Mouse (Mus musculus) kidney, postnatal 0 days (tissue): ENCODE data around the gene Map2k6. TPM values are rescaled to one million over a fixed set of nuclear protein-coding genes. Genes with fewer than 3 reads are reported as not detected.

ENCODE experiments used
- ATAC-seq: fragments of 200-750 bp; cut with Nextera tagmentation; replicated peaks from 2 replicates; pipeline ENCODE4 v1.8.0; 2017; ENCODE audit warnings: low read depth, moderate number of reproducible peaks, moderate TSS enrichment, moderate library complexity; ENCODE audit not compliant: low FRiP score
- DNase-seq: peaks from one replicate; pipeline ENCODE4 v3.0.0-alpha.2; 2016; ENCODE audit warnings: low spot score
- H3K27ac ChIP-seq: fragments of 300-500 bp; sonication (generic); 2 replicates; pipeline ENCODE4 v1.5.1; 2014; ENCODE audit warnings: mild to moderate bottlenecking
- H3K27me3 ChIP-seq: fragments of 300-500 bp; sonication (generic); 2 replicates; pipeline ENCODE4 v1.6.1; 2014; ENCODE audit warnings: low read length, mixed read lengths; ENCODE audit not compliant: insufficient read depth
- H3K36me3 ChIP-seq: fragments of 300-500 bp; sonication (generic); 2 replicates; pipeline ENCODE4 v1.6.1; 2014; ENCODE audit warnings: low read length, mixed read lengths; ENCODE audit not compliant: insufficient read depth
- H3K4me1 ChIP-seq: fragments of 300-500 bp; sonication (generic); replicated peaks from 2 replicates; pipeline ENCODE4 v1.6.1; 2014; ENCODE audit warnings: antibody characterized with exemption, low read length, mixed read lengths; ENCODE audit not compliant: insufficient read depth
- H3K4me2 ChIP-seq: fragments of 300-500 bp; sonication (generic); 2 replicates; pipeline ENCODE4 v1.6.1; 2014; ENCODE audit warnings: mild to moderate bottlenecking, low read length, moderate library complexity, mixed read lengths
- H3K4me3 ChIP-seq: fragments of 300-500 bp; sonication (generic); replicated peaks from 2 replicates; pipeline ENCODE4 v1.5.1; 2014; ENCODE audit warnings: low read depth, low read length
- H3K9ac ChIP-seq: fragments of 300-500 bp; sonication (generic); 2 replicates; pipeline ENCODE4 v1.6.1; 2014; ENCODE audit warnings: low read depth, low read length
- H3K9me3 ChIP-seq: fragments of 300-500 bp; sonication (generic); replicated peaks from 2 replicates; pipeline ENCODE4 v1.6.1; 2016; ENCODE audit warnings: low read length, inconsistent platforms, mixed read lengths
- CTCF ChIP-seq: IDR thresholded peaks from 2 replicates; pipeline ENCODE4 v1.5.1; 2016; ENCODE audit warnings: antibody characterized with exemption, low read depth, mild to moderate bottlenecking, moderate library complexity
- WGBS: fragments of 180-500 bp; shearing (Covaris S2); extraction: QIAGEN DNeasy Blood & Tissue Kit; methylation state at CpG from one replicate; pipeline ENCODE4 v1.1.7; 2014; 5-methylcytosine and 5-hydroxymethylcytosine counted together
- polyA plus RNA-seq: library from polyadenylated mRNA; unstranded; fragments of >200 nt; fragmentation: Nextera tagmentation; extraction: Ambion mirVana; gene quantifications from 2 replicates; pipeline ENCODE4 v1.2.1, GENCODE M21; 2015

Gene Map2k6
- polyA plus RNA-seq, 1 experiment from 2014 or later = 12.7 TPM

DNA sequence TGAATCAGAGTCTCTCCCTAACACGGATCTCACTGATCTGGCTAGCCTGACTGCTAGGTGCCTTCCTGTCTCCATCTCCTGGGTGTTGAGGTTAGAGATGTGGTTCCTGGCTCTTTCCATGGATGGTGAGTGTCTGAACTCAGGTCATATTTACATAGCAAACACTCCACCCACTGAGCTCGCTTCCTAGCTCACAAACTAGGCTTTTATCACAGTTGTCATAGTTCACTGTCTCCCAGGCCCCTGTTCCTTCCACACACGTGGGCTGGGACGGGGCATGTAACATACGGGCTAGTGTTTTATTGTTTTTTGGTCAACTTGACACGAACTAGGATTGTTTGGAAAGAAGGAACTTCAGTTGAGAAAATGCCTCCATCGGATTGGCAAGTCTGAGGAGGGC is 52.7 kb downstream of the Map2k6 start:
- TF ChIP-seq CTCF = no peak
- DNase-seq (no peak), ATAC-seq (no peak)
- H3K36me3 ChIP-seq = no peaks in the 10 kb centered on the region
- no peak overlapping the region for H3K9ac ChIP-seq
- H3K4me2 ChIP-seq = no peak overlapping the region
- 62% methylated on average over 7 of the region's 7 CpGs for WGBS
- H3K4me3 ChIP-seq = no peak overlapping the region
- H3K27ac ChIP-seq = no peak overlapping the region
- no peaks in the 10 kb centered on the region for H3K9me3 ChIP-seq
- peaks cover 31% of the 10 kb centered on the region for H3K4me1 ChIP-seq
- H3K27me3 ChIP-seq = no peaks in the 10 kb centered on the region

- H3K27me3 ChIP-seq = no peaks in the 10 kb centered on the region
- no peak overlapping the region for H3K9ac ChIP-seq
- ATAC-seq (no peak), DNase-seq (no peak)
- no peak overlapping the region for H3K4me3 ChIP-seq
- no peak for TF ChIP-seq CTCF
- 93% methylated on average over 5 of the region's 5 CpGs for WGBS
- no peak overlapping the region for H3K4me2 ChIP-seq
- no peak overlapping the region for H3K27ac ChIP-seq
- peaks cover 22% of the 10 kb centered on the region for H3K4me1 ChIP-seq
- H3K36me3 ChIP-seq = no peaks in the 10 kb centered on the region
- H3K9me3 ChIP-seq = no peaks in the 10 kb centered on the region
Observed at GRCm38 (mm10) chr11:110453445-110454154, 54.7 kb downstream of the Map2k6 start.

DNA sequence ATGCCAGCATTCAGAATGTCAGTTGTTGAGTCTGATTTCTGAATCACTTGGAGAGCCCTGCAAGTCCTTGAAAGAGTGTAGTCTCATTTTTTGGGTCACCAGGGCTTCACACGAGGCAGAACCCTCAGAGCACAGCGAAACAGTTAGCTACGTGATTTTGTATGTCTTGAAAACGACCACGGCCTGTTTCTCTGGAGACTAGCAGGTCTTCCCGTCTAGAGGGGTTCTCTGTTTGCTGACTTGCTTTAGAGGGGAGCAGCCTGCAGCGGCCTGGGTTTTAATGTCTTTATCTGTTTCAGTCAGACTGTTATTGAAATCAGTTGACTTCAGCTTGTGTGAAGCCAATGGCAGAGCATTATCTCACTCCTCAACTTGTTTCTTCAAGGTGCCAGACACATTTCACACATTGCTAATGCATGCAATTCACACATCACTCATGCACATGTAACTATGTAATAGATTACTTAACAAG is 58.6 kb downstream of the Map2k6 start:
- Histone ChIP-seq H3K9ac (no peak overlapping the region), H3K4me3 (no peak overlapping the region), H3K9me3 (no peaks in the 10 kb centered on the region), H3K27ac (no peak overlapping the region), H3K27me3 (no peaks in the 10 kb centered on the region), H3K4me2 (no peak overlapping the region), H3K36me3 (no peaks in the 10 kb centered on the region), H3K4me1 (0 out of 2 replicates have a peak, but pooled peaks cover 5% of the 10 kb centered on the region)
- DNase-seq = no peak
- TF ChIP-seq CTCF = no peak
- no peak for ATAC-seq
- 86% methylated on average over 7 of the region's 7 CpGs for WGBS

GRCm38 (mm10) chr11:110460480-110460879 is 61.6 kb downstream of the Map2k6 start:
- no peak for ATAC-seq

GRCm38 (mm10) chr11:110461560-110462331 is 62.8 kb downstream of the Map2k6 start:
- 0 out of 2 replicates have a peak, but pooled peaks cover 5% of the 10 kb centered on the region for H3K4me1 ChIP-seq
- no peak overlapping the region for H3K4me2 ChIP-seq
- H3K27ac ChIP-seq = no peak overlapping the region
- H3K4me3 ChIP-seq = no peak overlapping the region
- TF ChIP-seq CTCF = no peak
- ATAC-seq (no peak), DNase-seq (no peak)
- H3K36me3 ChIP-seq = no peaks in the 10 kb centered on the region
- H3K27me3 ChIP-seq = no peaks in the 10 kb centered on the region
- H3K9ac ChIP-seq = no peak overlapping the region
- 97% methylated on average over 17 of the region's 17 CpGs for WGBS
- H3K9me3 ChIP-seq = no peaks in the 10 kb centered on the region

More at GRCm38 (mm10) chr11:110460480-110460879, 61.6 kb downstream of the Map2k6 start:
- Histone ChIP-seq H3K36me3 (no peaks in the 10 kb centered on the region), H3K4me3 (no peak overlapping the region), H3K9ac (no peak overlapping the region), H3K9me3 (no peaks in the 10 kb centered on the region), H3K4me1 (0 out of 2 replicates have a peak, but pooled peaks cover 5% of the 10 kb centered on the region), H3K27ac (no peak overlapping the region), H3K27me3 (no peaks in the 10 kb centered on the region), H3K4me2 (no peak overlapping the region)
- no peak for DNase-seq
- no peak for TF ChIP-seq CTCF
- WGBS = 49% methylated on average over 2 of the region's 2 CpGs

- H3K27ac ChIP-seq = no peak overlapping the region
- TF ChIP-seq CTCF = no peak
Observed at GRCm38 (mm10) chr11:110462975-110463578, 64.2 kb downstream of the Map2k6 start.

More at GRCm38 (mm10) chr11:110462975-110463578, 64.2 kb downstream of the Map2k6 start:
- H3K4me2 ChIP-seq = no peak overlapping the region
- H3K9me3 ChIP-seq = no peaks in the 10 kb centered on the region
- no peak for ATAC-seq
- no peak for DNase-seq
- no peak overlapping the region for H3K9ac ChIP-seq
- H3K27me3 ChIP-seq = no peaks in the 10 kb centered on the region
- WGBS = 89% methylated on average over 8 of the region's 8 CpGs
- no peak overlapping the region for H3K4me3 ChIP-seq
- H3K4me1 ChIP-seq = 0 out of 2 replicates have a peak, but pooled peaks cover 5% of the 10 kb centered on the region
- H3K36me3 ChIP-seq = no peaks in the 10 kb centered on the region
